Mouse (Mus musculus): Measurements from ENCODE around the gene Gm49510. TPM values are rescaled to one million over a fixed set of nuclear protein-coding genes. Genes with fewer than 3 reads are reported as not detected.
A peak's percentile ranks its signal among the peaks of the same experiment; 100 is the strongest.

Gm49510 gene
- polyA plus RNA-seq, 1 experiment = 0.08 TPM

DNA sequence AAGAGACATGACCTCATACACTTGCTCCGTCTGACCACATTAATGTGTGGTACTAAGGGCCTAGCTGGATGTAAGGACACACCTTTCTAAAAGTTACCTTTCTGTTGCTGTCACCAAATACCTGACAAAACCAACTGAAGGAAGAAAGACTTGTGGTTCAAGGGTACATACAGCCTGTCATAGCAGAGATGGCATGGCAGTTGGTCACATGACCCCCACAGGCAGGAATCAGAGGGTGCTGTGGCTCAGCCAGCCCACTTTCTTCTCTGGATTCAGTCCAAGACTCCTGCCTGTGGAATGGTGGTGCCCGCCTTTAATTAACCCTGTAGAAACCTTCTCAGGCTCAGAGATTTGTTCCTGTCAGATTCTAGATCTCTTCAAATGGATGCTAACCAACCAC, 36.3 kb upstream of the Gm49510 start:
- TF ChIP-seq CTCF (IDR thresholded peaks at IDR 0.05; ENCODE audit: extremely low read depth, insufficient read depth, low read length) (no peak), POLR2A (IDR thresholded peaks at IDR 0.05; ENCODE audit: extremely low read depth, insufficient read depth, low read length) (no peak)
- no peak overlapping the region for H3K4me3 ChIP-seq (ENCODE audit: insufficient read depth, low read length)
- H3K4me1 ChIP-seq (ENCODE audit: control insufficient read depth, insufficient read depth, low read length) = no peaks in the 10 kb centered on the region
- no peak overlapping the region for H3K27ac ChIP-seq (ENCODE audit: insufficient read depth, low read length)

DNA sequence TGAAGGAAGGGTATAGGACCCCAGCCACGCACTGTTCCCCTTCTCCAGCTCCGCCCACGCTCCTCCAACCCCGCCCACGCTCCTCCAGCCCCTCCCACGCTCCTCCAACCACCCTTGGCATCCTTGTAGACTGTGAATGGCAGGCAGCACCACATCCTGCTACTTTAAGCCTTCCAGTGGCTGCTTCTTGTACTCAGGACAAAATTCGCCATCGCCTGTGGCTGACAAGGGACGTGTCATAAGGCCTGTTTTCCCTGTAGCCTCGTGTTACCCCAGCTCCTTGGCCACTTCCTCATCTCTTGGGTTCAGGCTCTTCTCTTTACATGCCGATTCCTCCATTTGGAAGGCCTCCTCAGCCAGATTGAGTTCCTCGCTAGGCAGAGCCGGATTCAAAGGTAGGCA, 35.6 kb upstream of the Gm49510 start:
- TF ChIP-seq POLR2A (IDR thresholded peaks at IDR 0.05; ENCODE audit: extremely low read depth, insufficient read depth, low read length) = no peak
- TF ChIP-seq CTCF (IDR thresholded peaks at IDR 0.05; ENCODE audit: extremely low read depth, insufficient read depth, low read length) = no peak
- Histone ChIP-seq H3K4me3 (ENCODE audit: insufficient read depth, low read length) (no peak overlapping the region), H3K27ac (ENCODE audit: insufficient read depth, low read length) (no peak overlapping the region), H3K4me1 (ENCODE audit: control insufficient read depth, insufficient read depth, low read length) (no peaks in the 10 kb centered on the region)

DNA sequence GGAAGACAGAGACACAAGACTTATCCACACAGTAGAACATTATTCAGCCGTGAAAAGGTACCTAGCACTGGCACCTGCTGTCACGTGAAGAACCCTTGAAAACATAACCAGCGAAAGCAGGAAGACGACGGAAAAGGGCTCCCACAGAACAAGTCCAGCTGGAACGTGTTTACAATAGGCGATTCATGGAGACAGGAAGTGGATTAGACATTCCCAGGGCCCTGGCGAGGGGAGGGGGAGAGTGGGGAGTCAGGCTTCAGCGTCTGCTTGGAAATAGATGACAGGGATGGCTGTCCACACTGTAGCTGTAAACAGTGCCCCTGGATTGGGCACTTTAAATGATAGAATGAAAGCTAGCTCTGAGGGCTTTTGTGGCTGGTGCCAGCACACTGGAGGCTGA, 31.1 kb upstream of the Gm49510 start:
- H3K4me1 ChIP-seq (ENCODE audit: control insufficient read depth, insufficient read depth, low read length) = 0 out of 2 replicates have a peak, but pooled peaks cover 1% of the 10 kb centered on the region
- peak overlapping the region; percentile 24; the same call in 1 of the 2 replicates for H3K27ac ChIP-seq (ENCODE audit: insufficient read depth, low read length)
- no peak overlapping the region for H3K4me3 ChIP-seq (ENCODE audit: insufficient read depth, low read length)
- TF ChIP-seq CTCF (IDR thresholded peaks at IDR 0.05; ENCODE audit: extremely low read depth, insufficient read depth, low read length) (no peak), POLR2A (IDR thresholded peaks at IDR 0.05; ENCODE audit: extremely low read depth, insufficient read depth, low read length) (no peak)

DNA sequence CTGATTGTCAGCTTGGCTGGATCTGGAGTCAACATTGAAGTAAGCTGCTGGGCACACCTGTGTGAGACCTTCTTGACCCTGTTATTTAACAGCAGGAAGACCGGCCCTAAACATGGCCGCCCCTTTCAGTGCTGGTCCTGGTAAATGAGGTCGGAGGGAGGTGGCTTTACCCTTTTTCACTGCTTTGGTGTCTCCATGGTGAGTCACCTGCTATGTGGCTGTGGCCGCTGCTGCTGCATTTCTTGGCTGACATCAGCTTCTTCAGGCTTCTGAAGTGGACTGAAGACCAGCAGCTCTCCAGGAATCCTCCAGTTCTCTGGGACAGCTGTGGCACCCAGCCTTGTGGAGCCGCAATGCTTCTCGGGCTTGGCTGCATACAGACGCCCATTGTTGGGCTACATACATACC, 30.6 kb upstream of the Gm49510 start:
- Histone ChIP-seq H3K4me3 (ENCODE audit: insufficient read depth, low read length) (no peak overlapping the region), H3K27ac (ENCODE audit: insufficient read depth, low read length) (peak overlapping the region; percentile 24; the same call in 1 of the 2 replicates), H3K4me1 (ENCODE audit: control insufficient read depth, insufficient read depth, low read length) (0 out of 2 replicates have a peak, but pooled peaks cover 1% of the 10 kb centered on the region)
- TF ChIP-seq CTCF (IDR thresholded peaks at IDR 0.05; ENCODE audit: extremely low read depth, insufficient read depth, low read length) = no peak
- TF ChIP-seq POLR2A (IDR thresholded peaks at IDR 0.05; ENCODE audit: extremely low read depth, insufficient read depth, low read length) = no peak

DNA sequence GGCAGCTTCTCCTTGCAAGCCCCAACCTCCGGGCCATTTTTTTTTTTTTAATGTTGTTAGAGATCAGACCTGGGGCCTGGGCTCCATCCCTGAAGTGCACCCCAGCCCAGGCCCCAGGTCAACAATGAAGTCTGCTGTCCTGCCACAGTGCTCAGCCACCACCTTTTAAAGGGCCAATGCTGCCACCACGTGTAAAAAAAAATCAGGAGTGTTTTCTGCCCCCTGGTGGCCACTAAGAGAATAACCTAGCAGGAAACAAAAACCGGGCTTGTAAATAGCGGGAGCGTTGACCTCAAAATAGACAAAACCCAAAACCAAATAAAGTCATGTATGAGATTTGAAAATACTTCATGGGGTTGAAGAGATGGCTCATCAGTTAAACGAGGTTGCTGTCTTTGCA, 29.7 kb upstream of the Gm49510 start:
- H3K27ac ChIP-seq (ENCODE audit: insufficient read depth, low read length) = no peak overlapping the region
- H3K4me1 ChIP-seq (ENCODE audit: control insufficient read depth, insufficient read depth, low read length) = 0 out of 2 replicates have a peak, but pooled peaks cover 1% of the 10 kb centered on the region
- H3K4me3 ChIP-seq (ENCODE audit: insufficient read depth, low read length) = no peak overlapping the region
- TF ChIP-seq POLR2A (IDR thresholded peaks at IDR 0.05; ENCODE audit: extremely low read depth, insufficient read depth, low read length) (no peak), CTCF (IDR thresholded peaks at IDR 0.05; ENCODE audit: extremely low read depth, insufficient read depth, low read length) (peak; percentile 53; the same call in 1 of the 2 replicates)

DNA sequence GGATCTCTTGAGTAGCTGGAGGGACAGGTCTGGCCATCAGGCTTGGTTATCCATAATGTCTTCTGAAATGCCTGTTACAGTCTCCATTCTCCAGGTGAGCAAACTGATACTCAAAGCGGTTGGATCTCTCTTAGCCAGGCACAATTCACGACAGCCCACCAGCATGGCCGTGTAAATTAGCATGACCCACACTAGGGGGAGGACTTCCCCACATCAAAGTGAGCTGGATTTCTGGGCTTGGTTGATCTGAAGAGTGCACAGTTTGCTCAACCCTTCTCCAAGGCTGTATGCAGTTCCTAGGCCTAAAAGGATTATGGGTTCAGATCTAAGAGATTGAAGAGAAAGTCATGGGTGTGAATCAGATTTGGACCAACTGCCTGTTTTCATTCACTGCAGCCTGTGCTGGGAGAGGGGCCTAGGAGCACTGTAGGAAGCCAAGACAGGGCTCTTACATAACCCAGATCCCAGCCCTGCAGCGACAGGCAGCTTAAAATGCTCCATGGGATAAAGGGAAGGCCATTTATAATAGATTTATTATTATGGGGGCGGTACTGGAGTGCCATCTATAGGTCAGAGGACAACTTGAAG, 27.4 kb upstream of the Gm49510 start:
- Histone ChIP-seq H3K4me1 (ENCODE audit: control insufficient read depth, insufficient read depth, low read length) (0 out of 2 replicates have a peak, but pooled peaks cover 3% of the 10 kb centered on the region), H3K4me3 (ENCODE audit: insufficient read depth, low read length) (no peak overlapping the region), H3K27ac (ENCODE audit: insufficient read depth, low read length) (no peak overlapping the region)
- TF ChIP-seq POLR2A (IDR thresholded peaks at IDR 0.05; ENCODE audit: extremely low read depth, insufficient read depth, low read length) (no peak), CTCF (IDR thresholded peaks at IDR 0.05; ENCODE audit: extremely low read depth, insufficient read depth, low read length) (no peak)

DNA sequence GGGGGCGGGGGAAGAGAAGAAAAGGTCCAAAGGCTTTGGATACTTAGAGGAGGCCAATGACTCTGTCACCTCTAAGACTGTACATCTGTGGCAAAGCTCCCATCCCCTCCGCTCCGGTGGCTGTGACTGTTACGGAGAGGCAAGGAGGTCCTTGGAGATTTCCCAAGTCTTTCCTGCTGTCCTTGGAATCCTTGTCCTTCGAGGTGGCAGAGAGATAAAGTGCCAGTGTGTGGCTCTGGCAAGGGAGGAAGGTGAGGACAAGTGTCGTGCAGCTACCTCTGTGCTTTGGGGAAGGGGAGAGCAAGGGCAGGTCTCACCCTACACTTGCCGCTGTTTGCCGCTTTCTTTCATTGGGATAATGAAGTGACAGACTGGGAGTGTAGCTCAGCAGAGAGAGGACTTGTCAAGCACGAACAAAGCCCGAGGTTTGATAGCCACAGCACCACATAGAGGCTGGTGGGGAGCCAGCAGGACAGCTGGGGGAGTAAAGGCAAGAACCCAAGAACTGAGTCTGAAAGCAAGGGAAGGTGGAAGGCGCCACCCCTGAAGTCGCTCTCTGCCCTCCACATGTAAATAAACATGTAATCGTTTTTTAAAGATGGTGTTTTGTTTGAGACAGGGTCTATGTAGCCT, 25.5 kb upstream of the Gm49510 start:
- H3K27ac ChIP-seq (ENCODE audit: insufficient read depth, low read length) = no peak overlapping the region
- TF ChIP-seq POLR2A (IDR thresholded peaks at IDR 0.05; ENCODE audit: extremely low read depth, insufficient read depth, low read length) = no peak
- TF ChIP-seq CTCF (IDR thresholded peaks at IDR 0.05; ENCODE audit: extremely low read depth, insufficient read depth, low read length) = no peak
- no peak overlapping the region for H3K4me3 ChIP-seq (ENCODE audit: insufficient read depth, low read length)
- peaks cover 3% of the 10 kb centered on the region; the same call in 1 of the 2 replicates for H3K4me1 ChIP-seq (ENCODE audit: control insufficient read depth, insufficient read depth, low read length)

GRCm38 (mm10) chr15:78874989-78875388, 24.5 kb upstream of the Gm49510 start:
- Histone ChIP-seq H3K4me3 (ENCODE audit: insufficient read depth, low read length) (no peak overlapping the region), H3K27ac (ENCODE audit: insufficient read depth, low read length) (no peak overlapping the region), H3K4me1 (ENCODE audit: control insufficient read depth, insufficient read depth, low read length) (peaks cover 3% of the 10 kb centered on the region; the same call in 1 of the 2 replicates)
- no peak for TF ChIP-seq CTCF (IDR thresholded peaks at IDR 0.05; ENCODE audit: extremely low read depth, insufficient read depth, low read length)
- no peak for TF ChIP-seq POLR2A (IDR thresholded peaks at IDR 0.05; ENCODE audit: extremely low read depth, insufficient read depth, low read length)

DNA sequence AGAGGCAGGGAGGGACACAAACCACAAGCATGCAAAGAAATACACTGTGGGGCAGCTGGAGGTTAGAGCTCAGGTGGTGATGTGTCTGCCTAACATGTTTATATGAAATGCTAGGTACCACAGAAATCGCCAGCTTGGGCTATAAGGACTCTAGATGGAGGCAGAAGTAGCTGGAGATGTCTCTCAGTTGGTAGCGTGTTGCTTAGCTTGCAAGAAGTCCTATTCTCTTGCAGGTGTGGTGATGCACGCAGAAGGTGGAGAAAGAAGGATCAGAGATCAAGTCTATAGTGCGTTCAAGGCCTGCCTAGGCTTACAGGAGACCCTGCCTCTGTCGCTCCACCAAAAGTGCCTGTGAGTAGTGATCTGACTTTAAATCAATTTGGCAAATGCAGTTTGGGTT, 23.9 kb upstream of the Gm49510 start:
- H3K27ac ChIP-seq (ENCODE audit: insufficient read depth, low read length) = no peak overlapping the region
- no peak for TF ChIP-seq POLR2A (IDR thresholded peaks at IDR 0.05; ENCODE audit: extremely low read depth, insufficient read depth, low read length)
- no peak for TF ChIP-seq CTCF (IDR thresholded peaks at IDR 0.05; ENCODE audit: extremely low read depth, insufficient read depth, low read length)
- peaks cover 3% of the 10 kb centered on the region; the same call in 1 of the 2 replicates for H3K4me1 ChIP-seq (ENCODE audit: control insufficient read depth, insufficient read depth, low read length)
- H3K4me3 ChIP-seq (ENCODE audit: insufficient read depth, low read length) = no peak overlapping the region; the same call in 1 of the 2 replicates

- Histone ChIP-seq H3K4me3 (ENCODE audit: insufficient read depth, low read length) (peak overlapping the region; percentile 45), H3K27ac (ENCODE audit: insufficient read depth, low read length) (peak overlapping the region; percentile 82), H3K4me1 (ENCODE audit: control insufficient read depth, insufficient read depth, low read length) (peaks cover 3% of the 10 kb centered on the region; the same call in 1 of the 2 replicates)
- TF ChIP-seq CTCF (IDR thresholded peaks at IDR 0.05; ENCODE audit: extremely low read depth, insufficient read depth, low read length) (peak; percentile 47), POLR2A (IDR thresholded peaks at IDR 0.05; ENCODE audit: extremely low read depth, insufficient read depth, low read length) (0 out of 2 replicates have a peak, but pooled peaks have one; percentile 27)
These were observed 23.2 kb upstream of the Gm49510 start for GRCm38 (mm10) chr15:78876258-78876696.

Data from cortical plate, adult 2 months (tissue).